Mouse (Mus musculus): ENCODE measurements around the gene Dcun1d1. TPM values are rescaled to one million over a fixed set of nuclear protein-coding genes. Genes with fewer than 3 reads are reported as not detected.

Dcun1d1 gene
- polyA plus RNA-seq, 2 experiments = 35.7 to 86.8 TPM

DNA sequence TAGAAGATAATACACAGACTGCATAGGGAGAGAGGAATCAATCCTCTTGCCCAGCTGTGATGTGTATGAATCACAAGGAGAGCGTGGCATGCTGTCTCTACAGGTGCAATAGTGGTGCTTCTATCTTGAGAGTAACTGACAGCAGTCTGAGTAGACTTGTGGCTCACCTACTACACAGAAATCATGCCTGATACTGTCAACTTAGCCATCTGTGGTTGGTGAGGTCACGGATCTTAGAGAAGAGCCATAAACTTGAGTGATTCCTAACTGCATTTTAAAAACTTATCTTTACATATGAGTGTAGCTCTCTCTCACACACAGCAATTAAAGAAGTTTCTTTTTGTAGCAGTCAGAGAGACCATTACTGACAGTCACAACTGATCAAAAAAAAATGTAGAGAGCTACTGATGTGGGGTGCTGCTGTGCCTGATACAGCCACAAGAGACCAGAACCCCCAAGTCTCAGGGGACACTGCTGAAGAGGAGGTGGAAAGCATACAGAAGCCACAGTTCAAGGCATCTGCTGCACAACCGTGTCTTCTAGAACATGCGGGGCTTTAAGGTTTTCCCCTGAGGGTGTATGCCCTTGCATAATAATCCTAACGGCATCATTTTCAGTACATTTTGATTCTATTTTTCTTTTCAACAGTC lies 36.6 kb downstream of the Dcun1d1 start:
- H3K27ac ChIP-seq (replicated peaks; ENCODE audit: low read depth, low read length) = no peak overlapping the region
- H3K36me3 ChIP-seq (ENCODE audit: control insufficient read depth, insufficient read depth, low read length) = peaks cover 36% of the 10 kb centered on the region; the same call in 1 of the 2 replicates
- H3K9ac ChIP-seq (ENCODE audit: low read depth, low read length, severe bottlenecking) = no peak overlapping the region
- no peaks in the 10 kb centered on the region for H3K27me3 ChIP-seq (ENCODE audit: control insufficient read depth, insufficient read depth, low read length)
- DNase-seq (ENCODE audit: low spot score) (no peak), ATAC-seq (ENCODE audit: low FRiP score, low read depth) (no peak)
- H3K4me3 ChIP-seq (replicated peaks; ENCODE audit: low read length) = no peak overlapping the region
- TF ChIP-seq POLR2A (IDR thresholded peaks at IDR 0.05; ENCODE audit: borderline replicate concordance, extremely low read depth, insufficient read depth, insufficient read length) = no peak
- H3K4me1 ChIP-seq (ENCODE audit: control insufficient read depth, insufficient read depth, low read length) = no peaks in the 10 kb centered on the region
- 90% methylated on average over 5 of the region's 5 CpGs for WGBS
- H3K4me2 ChIP-seq (replicated peaks; ENCODE audit: low read depth, low read length, severe bottlenecking) = no peak overlapping the region
- no peaks in the 10 kb centered on the region for H3K9me3 ChIP-seq (ENCODE audit: control insufficient read depth, low read length)

DNA sequence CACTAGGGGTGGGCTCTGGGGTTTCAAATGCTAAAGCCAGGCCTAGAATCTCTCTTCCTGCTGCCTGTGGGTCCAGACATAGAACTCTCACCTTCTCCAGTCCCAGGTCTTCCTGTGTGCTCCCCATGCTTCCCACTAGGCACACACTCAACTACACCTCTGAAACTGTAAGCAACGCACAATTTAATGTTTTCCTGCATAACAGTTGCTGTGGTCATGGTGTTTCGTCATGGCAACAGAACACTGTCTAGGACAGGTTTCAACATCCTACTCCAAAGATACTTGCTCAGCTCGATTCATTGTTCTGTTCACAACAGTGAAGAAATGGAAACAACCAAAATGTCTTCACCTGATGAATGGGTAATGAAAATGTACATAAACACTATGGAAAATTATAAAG lies 38.1 kb downstream of the Dcun1d1 start:
- no peak overlapping the region for H3K4me3 ChIP-seq (replicated peaks; ENCODE audit: low read length)
- no peak overlapping the region for H3K4me2 ChIP-seq (replicated peaks; ENCODE audit: low read depth, low read length, severe bottlenecking)
- ATAC-seq (ENCODE audit: low FRiP score, low read depth) (no peak), DNase-seq (ENCODE audit: low spot score) (no peak)
- TF ChIP-seq POLR2A (IDR thresholded peaks at IDR 0.05; ENCODE audit: borderline replicate concordance, extremely low read depth, insufficient read depth, insufficient read length) = no peak
- no peaks in the 10 kb centered on the region for H3K4me1 ChIP-seq (ENCODE audit: control insufficient read depth, insufficient read depth, low read length)
- H3K27ac ChIP-seq (replicated peaks; ENCODE audit: low read depth, low read length) = no peak overlapping the region
- H3K36me3 ChIP-seq (ENCODE audit: control insufficient read depth, insufficient read depth, low read length) = peaks cover 28% of the 10 kb centered on the region; the same call in 1 of the 2 replicates
- 92% methylated on average over 3 of the region's 3 CpGs for WGBS
- no peaks in the 10 kb centered on the region for H3K9me3 ChIP-seq (ENCODE audit: control insufficient read depth, low read length)
- no peaks in the 10 kb centered on the region for H3K27me3 ChIP-seq (ENCODE audit: control insufficient read depth, insufficient read depth, low read length)
- no peak overlapping the region for H3K9ac ChIP-seq (ENCODE audit: low read depth, low read length, severe bottlenecking)

DNA sequence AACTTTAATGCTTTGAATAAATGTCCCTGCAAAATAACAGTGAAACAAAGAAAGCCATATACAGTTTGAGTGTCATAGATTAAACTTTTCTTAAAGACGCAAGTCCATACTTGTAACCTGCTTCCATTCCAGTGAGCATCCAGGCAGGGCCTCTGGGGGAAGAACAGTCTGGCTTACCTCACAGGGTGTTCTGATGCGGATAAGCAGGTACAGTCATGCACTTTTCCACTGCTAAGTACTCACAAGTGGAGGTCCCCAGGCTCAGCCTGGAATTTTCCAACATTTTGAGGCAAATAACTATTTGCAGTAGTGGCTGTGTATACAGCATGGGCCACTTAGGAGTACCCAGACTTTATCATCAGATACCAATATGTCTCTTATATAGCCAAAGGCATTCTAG lies 39.3 kb downstream of the Dcun1d1 start:
- Histone ChIP-seq H3K27me3 (ENCODE audit: control insufficient read depth, insufficient read depth, low read length) (no peaks in the 10 kb centered on the region), H3K27ac (replicated peaks; ENCODE audit: low read depth, low read length) (no peak overlapping the region), H3K4me2 (replicated peaks; ENCODE audit: low read depth, low read length, severe bottlenecking) (no peak overlapping the region), H3K9ac (ENCODE audit: low read depth, low read length, severe bottlenecking) (no peak overlapping the region), H3K4me3 (replicated peaks; ENCODE audit: low read length) (no peak overlapping the region), H3K4me1 (ENCODE audit: control insufficient read depth, insufficient read depth, low read length) (no peaks in the 10 kb centered on the region), H3K36me3 (ENCODE audit: control insufficient read depth, insufficient read depth, low read length) (peaks cover 23% of the 10 kb centered on the region; the same call in 1 of the 2 replicates), H3K9me3 (ENCODE audit: control insufficient read depth, low read length) (no peaks in the 10 kb centered on the region)
- no peak for DNase-seq (ENCODE audit: low spot score)
- no peak for TF ChIP-seq POLR2A (IDR thresholded peaks at IDR 0.05; ENCODE audit: borderline replicate concordance, extremely low read depth, insufficient read depth, insufficient read length)
- WGBS = 85% methylated on average over 2 of the region's 2 CpGs
- no peak for ATAC-seq (ENCODE audit: low FRiP score, low read depth)

DNA sequence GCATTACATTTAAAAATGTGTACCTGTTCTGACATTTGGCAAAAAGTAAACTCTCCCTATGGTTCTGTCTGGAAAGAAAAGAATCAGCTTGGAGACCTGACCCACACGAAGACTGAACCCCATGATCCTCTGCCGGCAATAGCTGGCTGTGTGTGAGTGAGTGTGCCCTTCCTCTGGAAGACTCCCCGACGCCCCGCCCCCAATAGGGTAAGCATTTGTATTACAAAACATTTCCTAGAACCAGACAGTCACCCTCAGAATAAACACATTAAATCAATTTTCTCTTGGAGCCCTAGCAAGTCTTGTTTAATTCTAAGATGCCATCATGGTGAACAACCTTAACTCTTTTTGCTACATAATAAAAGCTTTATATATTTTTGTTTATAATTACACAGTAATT lies 44.1 kb downstream of the Dcun1d1 start:
- no peaks in the 10 kb centered on the region for H3K4me1 ChIP-seq (ENCODE audit: control insufficient read depth, insufficient read depth, low read length)
- H3K4me3 ChIP-seq (replicated peaks; ENCODE audit: low read length) = no peak overlapping the region
- no peak overlapping the region for H3K9ac ChIP-seq (ENCODE audit: low read depth, low read length, severe bottlenecking)
- H3K9me3 ChIP-seq (ENCODE audit: control insufficient read depth, low read length) = no peaks in the 10 kb centered on the region
- no peak for DNase-seq (ENCODE audit: low spot score)
- no peak for TF ChIP-seq POLR2A (IDR thresholded peaks at IDR 0.05; ENCODE audit: borderline replicate concordance, extremely low read depth, insufficient read depth, insufficient read length)
- H3K4me2 ChIP-seq (replicated peaks; ENCODE audit: low read depth, low read length, severe bottlenecking) = no peak overlapping the region
- no peaks in the 10 kb centered on the region for H3K27me3 ChIP-seq (ENCODE audit: control insufficient read depth, insufficient read depth, low read length)
- WGBS = 87% methylated on average over 5 of the region's 5 CpGs
- H3K27ac ChIP-seq (replicated peaks; ENCODE audit: low read depth, low read length) = no peak overlapping the region
- ATAC-seq (ENCODE audit: low FRiP score, low read depth) = no peak
- peaks cover 28% of the 10 kb centered on the region for H3K36me3 ChIP-seq (ENCODE audit: control insufficient read depth, insufficient read depth, low read length)

DNA sequence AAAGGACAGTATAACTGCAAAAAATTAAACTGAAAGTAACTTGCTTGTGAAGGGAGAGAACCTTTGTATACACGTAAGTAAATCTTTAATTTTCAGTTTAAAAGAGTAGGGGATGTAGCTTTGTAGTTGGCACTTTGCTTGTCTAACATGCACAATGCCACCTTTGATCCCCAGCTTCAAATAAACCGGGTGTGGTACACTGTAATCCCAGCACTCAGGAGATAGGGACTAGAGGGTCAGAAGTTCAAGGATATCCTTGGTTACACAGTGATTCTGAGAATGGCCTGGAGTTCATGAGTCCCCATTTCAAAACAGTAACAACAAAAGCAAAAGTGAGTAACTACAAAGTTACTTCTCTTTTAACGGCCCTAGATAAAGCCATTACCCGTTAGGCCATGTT lies 46.1 kb downstream of the Dcun1d1 start:
- no peaks in the 10 kb centered on the region for H3K4me1 ChIP-seq (ENCODE audit: control insufficient read depth, insufficient read depth, low read length)
- WGBS = 85% methylated on average over 4 of the region's 4 CpGs
- no peaks in the 10 kb centered on the region for H3K27me3 ChIP-seq (ENCODE audit: control insufficient read depth, insufficient read depth, low read length)
- DNase-seq (ENCODE audit: low spot score) = no peak
- no peak for TF ChIP-seq POLR2A (IDR thresholded peaks at IDR 0.05; ENCODE audit: borderline replicate concordance, extremely low read depth, insufficient read depth, insufficient read length)
- H3K36me3 ChIP-seq (ENCODE audit: control insufficient read depth, insufficient read depth, low read length) = peaks cover 18% of the 10 kb centered on the region
- H3K9ac ChIP-seq (ENCODE audit: low read depth, low read length, severe bottlenecking) = no peak overlapping the region
- no peaks in the 10 kb centered on the region for H3K9me3 ChIP-seq (ENCODE audit: control insufficient read depth, low read length)
- no peak overlapping the region for H3K4me2 ChIP-seq (replicated peaks; ENCODE audit: low read depth, low read length, severe bottlenecking)
- H3K4me3 ChIP-seq (replicated peaks; ENCODE audit: low read length) = no peak overlapping the region
- ATAC-seq (ENCODE audit: low FRiP score, low read depth) = no peak
- H3K27ac ChIP-seq (replicated peaks; ENCODE audit: low read depth, low read length) = no peak overlapping the region

All from limb, embryonic 14.5 days (tissue).